Mouse (Mus musculus): ENCODE measurements around the gene Pla2g2f. TPM values are rescaled to one million over a fixed set of nuclear protein-coding genes. Genes with fewer than 3 reads are reported as not detected.

The Pla2g2f gene
- polyA plus RNA-seq, 1 experiment: not detected

GRCm38 (mm10) chr4:138739136-138739851 lies 18.1 kb downstream of the Pla2g2f start:
- H3K4me3 ChIP-seq (replicated peaks; ENCODE audit: control insufficient read depth, low read depth, low read length): no peak overlapping the region
- TF ChIP-seq CTCF (IDR thresholded peaks at IDR 0.05; ENCODE audit: control insufficient read depth, insufficient read depth, low read length) (no peak), POLR2A (IDR thresholded peaks at IDR 0.05; ENCODE audit: borderline replicate concordance, control insufficient read depth, low read depth, low read length) (no peak)
- H3K27ac ChIP-seq (ENCODE audit: control insufficient read depth, insufficient read depth, low read depth, low read length, poor library complexity): no peak overlapping the region
- WGBS: 33% methylated on average over 7 of the region's 7 CpGs
- no peaks in the 10 kb centered on the region for H3K4me1 ChIP-seq (ENCODE audit: control insufficient read depth, insufficient read depth, low read length)

DNA sequence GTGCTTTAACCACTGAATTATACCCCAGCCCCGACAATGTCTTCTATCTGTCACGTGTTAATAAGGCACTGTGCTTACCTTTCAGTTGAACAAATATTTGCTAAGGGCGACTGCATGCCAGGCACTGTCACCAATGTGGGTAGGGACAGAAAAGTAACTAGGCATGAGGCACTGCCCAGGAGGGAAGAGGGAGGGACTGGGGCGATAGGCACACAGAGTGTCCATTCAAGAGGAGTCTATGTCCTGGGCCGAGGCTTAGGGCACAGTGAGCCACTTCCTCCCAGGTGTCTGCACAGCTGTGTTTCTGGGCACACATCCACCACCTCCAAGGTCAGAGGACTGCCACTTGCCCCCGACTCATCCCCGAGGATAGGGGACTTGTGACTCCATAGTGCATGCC lies 20.4 kb downstream of the Pla2g2f start, which contains the start of gene Ubxn10:
Gene Ubxn10, minus strand, starts transcription at position 137 of the 400 bp plus-strand sequence.
- 51% methylated on average over 7 of the region's 7 CpGs for WGBS
- Histone ChIP-seq H3K4me1 (ENCODE audit: control insufficient read depth, insufficient read depth, low read length) (no peaks in the 10 kb centered on the region), H3K4me3 (replicated peaks; ENCODE audit: control insufficient read depth, low read depth, low read length) (no peak within 1 kb of the TSS), H3K27ac (ENCODE audit: control insufficient read depth, insufficient read depth, low read depth, low read length, poor library complexity) (no peak within 1 kb of the TSS)
- TF ChIP-seq POLR2A (IDR thresholded peaks at IDR 0.05; ENCODE audit: borderline replicate concordance, control insufficient read depth, low read depth, low read length) (no peak), CTCF (IDR thresholded peaks at IDR 0.05; ENCODE audit: control insufficient read depth, insufficient read depth, low read length) (no peak)

DNA sequence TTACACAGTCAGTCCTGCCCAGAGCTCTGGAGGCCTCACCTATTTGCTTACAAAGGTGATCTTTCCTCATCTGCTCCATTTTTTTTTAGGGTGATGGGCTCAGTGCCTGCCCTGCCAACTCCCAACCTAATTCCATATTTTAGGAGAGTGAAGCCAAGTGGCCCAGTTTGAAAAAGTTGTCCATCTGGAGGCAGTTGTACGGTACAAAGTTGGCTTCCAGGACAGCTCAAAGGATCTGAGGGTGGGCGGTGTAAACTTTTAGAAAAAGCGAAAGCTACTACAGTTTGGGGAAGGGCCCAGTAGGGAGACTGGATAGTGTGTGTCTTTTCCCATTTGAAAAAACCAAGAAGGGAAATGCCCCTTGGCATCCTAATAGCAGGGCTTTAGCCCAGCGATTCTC lies 22.6 kb downstream of the Pla2g2f start:
- TF ChIP-seq CTCF (IDR thresholded peaks at IDR 0.05; ENCODE audit: control insufficient read depth, insufficient read depth, low read length) (no peak), POLR2A (IDR thresholded peaks at IDR 0.05; ENCODE audit: borderline replicate concordance, control insufficient read depth, low read depth, low read length) (no peak)
- H3K4me1 ChIP-seq (ENCODE audit: control insufficient read depth, insufficient read depth, low read length): no peaks in the 10 kb centered on the region
- WGBS: 85% methylated on average over 4 of the region's 4 CpGs

DNA sequence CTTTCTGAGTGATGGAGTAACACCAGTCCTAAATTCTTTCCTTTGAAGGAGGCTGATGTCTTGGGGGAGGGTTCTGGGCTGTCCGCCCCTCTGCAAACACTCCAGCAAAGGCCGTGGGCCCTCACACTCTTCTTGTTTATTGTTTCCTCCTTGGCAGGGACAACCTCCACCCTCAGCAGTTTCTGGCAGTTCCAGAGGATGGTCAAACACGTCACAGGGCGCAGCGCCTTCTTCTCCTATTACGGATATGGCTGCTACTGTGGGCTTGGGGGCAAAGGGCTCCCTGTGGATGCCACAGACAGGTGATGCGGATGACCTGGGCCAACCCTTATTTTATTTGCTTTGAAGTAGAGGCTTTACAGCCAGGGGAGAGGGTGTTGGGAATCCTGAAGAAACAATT lies 23.3 kb downstream of the Pla2g2f start:
- TF ChIP-seq CTCF (IDR thresholded peaks at IDR 0.05; ENCODE audit: control insufficient read depth, insufficient read depth, low read length) (no peak), POLR2A (IDR thresholded peaks at IDR 0.05; ENCODE audit: borderline replicate concordance, control insufficient read depth, low read depth, low read length) (no peak)
- Histone ChIP-seq H3K4me3 (replicated peaks; ENCODE audit: control insufficient read depth, low read depth, low read length) (no peak overlapping the region), H3K4me1 (ENCODE audit: control insufficient read depth, insufficient read depth, low read length) (no peaks in the 10 kb centered on the region), H3K27ac (ENCODE audit: control insufficient read depth, insufficient read depth, low read depth, low read length, poor library complexity) (no peak overlapping the region)
- 74% methylated on average over 7 of the region's 7 CpGs for WGBS

More for the DNA sequence above, 22.6 kb downstream of the Pla2g2f start:
- Histone ChIP-seq H3K27ac (ENCODE audit: control insufficient read depth, insufficient read depth, low read depth, low read length, poor library complexity) (no peak overlapping the region), H3K4me3 (replicated peaks; ENCODE audit: control insufficient read depth, low read depth, low read length) (no peak overlapping the region)

DNA sequence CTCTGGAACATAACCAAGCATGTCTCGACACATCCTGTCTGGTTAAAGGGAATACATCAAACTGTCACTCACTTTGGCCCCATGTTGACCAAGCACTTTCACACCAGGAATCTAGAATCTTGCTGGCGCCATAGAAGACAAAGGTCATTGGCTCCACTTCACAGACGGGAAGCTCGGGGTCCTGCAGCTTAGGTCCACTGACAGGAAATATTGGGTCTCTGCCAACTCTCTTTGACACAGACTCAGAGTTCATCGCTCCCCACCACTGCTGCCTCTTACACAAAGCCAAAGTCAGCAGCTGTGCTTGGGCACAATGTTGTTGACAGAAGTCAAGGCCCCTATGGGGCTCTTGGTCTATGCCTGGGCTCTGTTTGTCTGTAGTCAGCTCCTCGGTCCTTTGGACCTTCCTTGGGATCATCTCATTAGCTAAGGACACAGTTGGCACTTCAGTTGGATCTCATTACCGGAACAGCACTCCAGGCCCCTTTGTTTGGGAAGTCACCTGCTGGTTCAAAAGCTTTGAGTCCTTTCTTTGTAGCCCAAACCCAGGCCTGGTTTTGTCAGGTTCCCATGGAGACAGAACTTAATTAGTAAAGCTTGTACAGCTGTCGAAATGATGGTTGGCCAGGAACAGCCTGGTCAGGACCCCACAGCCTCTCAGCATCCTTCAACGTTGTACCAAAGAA lies 28.3 kb downstream of the Pla2g2f start:
- TF ChIP-seq POLR2A (IDR thresholded peaks at IDR 0.05; ENCODE audit: borderline replicate concordance, control insufficient read depth, low read depth, low read length): no peak
- TF ChIP-seq CTCF (IDR thresholded peaks at IDR 0.05; ENCODE audit: control insufficient read depth, insufficient read depth, low read length): no peak
- Histone ChIP-seq H3K4me3 (replicated peaks; ENCODE audit: control insufficient read depth, low read depth, low read length) (no peak overlapping the region), H3K4me1 (ENCODE audit: control insufficient read depth, insufficient read depth, low read length) (no peaks in the 10 kb centered on the region; the same call in 1 of the 2 replicates), H3K27ac (ENCODE audit: control insufficient read depth, insufficient read depth, low read depth, low read length, poor library complexity) (no peak overlapping the region)
- WGBS: 65% methylated on average over 9 of the region's 9 CpGs

DNA sequence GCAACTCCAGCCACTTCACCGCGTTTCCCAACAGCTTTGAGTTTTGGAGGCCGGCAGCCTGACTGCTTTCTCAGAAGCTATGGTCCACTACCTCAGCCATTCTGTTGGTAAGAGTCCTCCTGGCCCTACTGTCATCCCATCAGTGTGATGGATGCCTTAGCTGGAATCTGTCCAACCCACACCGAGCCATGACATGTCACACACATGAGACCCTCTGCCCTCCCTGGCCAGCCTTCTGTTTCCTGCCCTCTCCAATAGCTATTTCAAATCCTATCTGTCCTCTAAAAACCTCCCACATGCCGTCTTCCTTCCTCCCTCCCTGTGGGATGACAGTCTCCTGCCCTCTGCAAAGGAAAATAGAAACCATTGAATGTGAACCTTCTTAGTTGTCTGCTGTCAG lies 31.7 kb downstream of the Pla2g2f start:
- 43% methylated on average over 5 of the region's 5 CpGs for WGBS
- Histone ChIP-seq H3K4me3 (replicated peaks; ENCODE audit: control insufficient read depth, low read depth, low read length) (no peak overlapping the region), H3K27ac (ENCODE audit: control insufficient read depth, insufficient read depth, low read depth, low read length, poor library complexity) (no peak overlapping the region), H3K4me1 (ENCODE audit: control insufficient read depth, insufficient read depth, low read length) (no peaks in the 10 kb centered on the region; the same call in 1 of the 2 replicates)
- TF ChIP-seq CTCF (IDR thresholded peaks at IDR 0.05; ENCODE audit: control insufficient read depth, insufficient read depth, low read length) (no peak), POLR2A (IDR thresholded peaks at IDR 0.05; ENCODE audit: borderline replicate concordance, control insufficient read depth, low read depth, low read length) (no peak)

DNA sequence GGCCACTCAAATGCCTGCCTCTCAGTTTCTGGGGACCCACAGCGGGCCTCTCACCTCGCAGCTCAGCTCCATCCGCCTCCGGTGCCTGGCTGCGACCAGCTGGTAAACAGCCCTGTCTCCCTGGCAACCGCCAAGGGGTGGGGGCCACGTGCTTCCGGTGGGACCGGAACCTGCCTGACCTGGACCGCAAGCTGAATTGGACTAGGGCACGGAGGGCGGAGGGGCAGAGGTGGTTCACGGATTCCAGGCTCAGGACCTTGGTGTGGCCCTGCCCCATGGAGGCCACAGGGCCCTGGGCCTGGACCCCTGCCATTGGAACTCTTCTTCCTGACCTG lies 32.3 kb downstream of the Pla2g2f start:
- Histone ChIP-seq H3K4me1 (ENCODE audit: control insufficient read depth, insufficient read depth, low read length) (no peaks in the 10 kb centered on the region; the same call in 1 of the 2 replicates), H3K4me3 (replicated peaks; ENCODE audit: control insufficient read depth, low read depth, low read length) (no peak overlapping the region), H3K27ac (ENCODE audit: control insufficient read depth, insufficient read depth, low read depth, low read length, poor library complexity) (no peak overlapping the region)
- WGBS: under 1% methylated on average over 13 of the region's 13 CpGs
- TF ChIP-seq POLR2A (IDR thresholded peaks at IDR 0.05; ENCODE audit: borderline replicate concordance, control insufficient read depth, low read depth, low read length) (no peak), CTCF (IDR thresholded peaks at IDR 0.05; ENCODE audit: control insufficient read depth, insufficient read depth, low read length) (no peak)

DNA sequence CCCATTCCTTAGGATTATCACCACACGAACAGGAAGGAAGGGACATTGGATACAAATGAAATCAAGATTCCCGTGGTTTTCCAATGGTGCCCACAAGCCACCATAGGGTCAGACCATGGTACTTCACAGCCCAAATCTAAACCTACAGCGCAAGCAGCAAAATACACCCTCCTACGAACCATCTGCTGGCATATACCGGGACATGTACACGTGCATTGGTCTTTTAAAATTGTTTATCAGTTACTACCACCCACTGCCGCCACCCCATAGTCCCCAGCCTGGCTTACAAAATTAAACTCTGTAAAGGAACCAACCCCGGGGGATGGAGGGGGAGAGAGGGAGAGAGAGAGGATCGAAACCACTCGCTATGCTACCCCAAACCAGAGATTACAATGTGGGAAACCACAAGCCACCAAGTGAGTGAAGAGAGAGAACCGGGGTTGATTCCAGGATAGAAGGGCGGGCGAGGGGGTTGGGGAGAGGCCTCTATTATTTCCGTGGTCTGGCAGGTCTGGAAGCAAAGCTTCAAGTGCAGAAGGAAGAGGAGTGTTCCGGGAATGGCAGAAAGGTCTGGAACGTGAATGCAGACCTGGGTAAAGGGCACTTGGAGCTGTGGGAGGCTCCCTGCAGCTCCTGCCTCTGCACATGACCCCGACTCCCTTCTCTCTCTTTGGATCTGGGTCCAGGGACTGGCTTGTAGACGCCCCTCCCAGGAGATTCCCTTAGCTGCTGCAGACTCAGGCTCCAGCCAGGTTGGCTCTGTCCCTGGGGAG lies 32.9 kb downstream of the Pla2g2f start, which contains the start of gene Pla2g2c:
Gene Pla2g2c, plus strand, starts transcription at position 439 of the 773 bp plus-strand sequence.
- WGBS: 5% methylated on average over 18 of the region's 18 CpGs
- Histone ChIP-seq H3K4me3 (replicated peaks; ENCODE audit: control insufficient read depth, low read depth, low read length) (no peak within 1 kb of the TSS), H3K4me1 (ENCODE audit: control insufficient read depth, insufficient read depth, low read length) (no peaks in the 10 kb centered on the region; the same call in 1 of the 2 replicates), H3K27ac (ENCODE audit: control insufficient read depth, insufficient read depth, low read depth, low read length, poor library complexity) (no peak within 1 kb of the TSS)
- TF ChIP-seq CTCF (IDR thresholded peaks at IDR 0.05; ENCODE audit: control insufficient read depth, insufficient read depth, low read length): no peak
- no peak for TF ChIP-seq POLR2A (IDR thresholded peaks at IDR 0.05; ENCODE audit: borderline replicate concordance, control insufficient read depth, low read depth, low read length)

Data from bone marrow, adult 2 months (tissue).